Mouse (Mus musculus) spleen, adult 18-20 months (tissue): ENCODE data around the gene Ttll10.

Source experiments
- DNase-seq, 2 experiments: peaks; one replicate each; pipeline ENCODE4 v3.0.0; 2022; ENCODE audit warnings: mixed read lengths in 2 of 2

The Ttll10 gene

GRCm38 (mm10) chr4:156059261-156059660 lies at the start of gene Ttll10:
Gene Ttll10 (minus strand): TSS chr4:156059414.
- no peak for DNase-seq

- no peak for DNase-seq
These were observed 44.1 kb upstream of the Ttll10 start for GRCm38 (mm10) chr4:156103342-156103741.

- DNase-seq, result no peak
These were observed 42.3 kb upstream of the Ttll10 start for GRCm38 (mm10) chr4:156101481-156101903.

GRCm38 (mm10) chr4:156100501-156100900 lies 41.3 kb upstream of the Ttll10 start:
- no peak for DNase-seq

GRCm38 (mm10) chr4:156099427-156099826 lies 40.2 kb upstream of the Ttll10 start:
- no peak for DNase-seq

GRCm38 (mm10) chr4:156097770-156098366 lies 38.7 kb upstream of the Ttll10 start:
- DNase-seq, result no peak

GRCm38 (mm10) chr4:156096191-156096590 lies 37.0 kb upstream of the Ttll10 start:
- no peak for DNase-seq

GRCm38 (mm10) chr4:156093758-156094157 lies 34.5 kb upstream of the Ttll10 start:
- DNase-seq, result no peak

GRCm38 (mm10) chr4:156092765-156093164 lies 33.6 kb upstream of the Ttll10 start:
- no peak for DNase-seq

GRCm38 (mm10) chr4:156091236-156091635 lies 32.0 kb upstream of the Ttll10 start:
- DNase-seq, result no peak

GRCm38 (mm10) chr4:156087398-156088087 lies 28.3 kb upstream of the Ttll10 start:
- DNase-seq, result no peak

- no peak for DNase-seq
These were observed 26.0 kb upstream of the Ttll10 start for GRCm38 (mm10) chr4:156085256-156085655.

GRCm38 (mm10) chr4:156084096-156084879 lies 25.1 kb upstream of the Ttll10 start:
- no peak for DNase-seq

GRCm38 (mm10) chr4:156083348-156083747 lies 24.1 kb upstream of the Ttll10 start:
- no peak for DNase-seq

GRCm38 (mm10) chr4:156082621-156083234 lies 23.5 kb upstream of the Ttll10 start:
- no peak for DNase-seq

- DNase-seq, result peak; percentile 52 to 64
These were observed 18.5 kb upstream of the Ttll10 start for GRCm38 (mm10) chr4:156077499-156078301.

- DNase-seq, result no peak
These were observed 17.7 kb upstream of the Ttll10 start for GRCm38 (mm10) chr4:156076911-156077382.

- DNase-seq, result no peak
These were observed 11.5 kb upstream of the Ttll10 start for GRCm38 (mm10) chr4:156070716-156071115.

- peak in 1 of 2 experiments; percentile 13 for DNase-seq
These were observed 11.1 kb upstream of the Ttll10 start for GRCm38 (mm10) chr4:156070276-156070675.

- no peak for DNase-seq
These were observed 10.5 kb upstream of the Ttll10 start for GRCm38 (mm10) chr4:156069701-156070100.

GRCm38 (mm10) chr4:156067256-156067949 lies 8.2 kb upstream of the Ttll10 start:
- DNase-seq, result no peak
